Comparison of ENCODE assay signal across 25 mouse cellular contexts in genomic region chr8:47182771-47183558, GRCm38 (mm10).
"Had no signal": no experiment of that assay in that cellular context is flagged by ENCODE, and none has a peak within 500 bp of the region (broad histone marks: within the 10 kb centered on the region; RNA-seq: fewer than 3 reads in every experiment).

No protein-coding gene starts in this region.

- H3K27me3 ChIP-seq: limb, embryonic 12.5 days; limb, embryonic 15.5 days; lung, embryonic 15.5 days; megakaryocyte, embryonic 14.5 days; midbrain, embryonic 13.5 days; neural tube, embryonic 12.5 days; neural tube, embryonic 15.5 days had no signal

- H3K27ac ChIP-seq: limb, embryonic 12.5 days; limb, embryonic 15.5 days; liver, embryonic 14.5 days; lung, embryonic 15.5 days; midbrain, embryonic 10.5 days; midbrain, embryonic 13.5 days; neural tube, embryonic 12.5 days; neural tube, embryonic 15.5 days; stomach, postnatal 0 days had no signal

- H3K4me2 ChIP-seq: limb, embryonic 12.5 days; limb, embryonic 15.5 days; liver, embryonic 11.5 days; lung, embryonic 15.5 days; midbrain, embryonic 13.5 days; neural tube, embryonic 12.5 days; neural tube, embryonic 15.5 days had no signal

- DNase-seq: kidney, adult 18-20 months; kidney, adult 9 months; kidney, postnatal 14 days; kidney, postnatal 4 days; left cerebral cortex, postnatal 4 days; liver, postnatal 0 days; lung, postnatal 10 days; lung, postnatal 4 days; right cerebral cortex, adult 18-20 months; right cerebral cortex, postnatal 14 days; right cerebral cortex, postnatal 4 days; thymus, adult 2 months; thymus, postnatal 14 days; thymus, postnatal 4 days had no signal

- H3K9ac ChIP-seq: limb, embryonic 12.5 days; limb, embryonic 15.5 days; liver, embryonic 14.5 days; liver, postnatal 0 days; lung, embryonic 15.5 days; midbrain, embryonic 13.5 days; neural tube, embryonic 12.5 days; neural tube, embryonic 15.5 days had no signal

- ATAC-seq: liver, postnatal 0 days; midbrain, embryonic 13.5 days had no signal

- H3K4me1 ChIP-seq: limb, embryonic 12.5 days; limb, embryonic 15.5 days; megakaryocyte, embryonic 14.5 days had no signal

- H3K9me3 ChIP-seq: limb, embryonic 12.5 days; limb, embryonic 15.5 days; lung, embryonic 15.5 days; midbrain, embryonic 10.5 days; neural tube, embryonic 12.5 days; neural tube, embryonic 15.5 days had no signal

- H3K4me3 ChIP-seq: limb, embryonic 12.5 days; limb, embryonic 15.5 days; lung, embryonic 15.5 days; megakaryocyte, embryonic 14.5 days; midbrain, embryonic 10.5 days; midbrain, embryonic 13.5 days; neural tube, embryonic 12.5 days; neural tube, embryonic 15.5 days had no signal
